Mouse (Mus musculus) right cerebral cortex, postnatal 14 days (tissue): ENCODE data around the gene Gga3.
A peak's percentile ranks its signal among the peaks of the same experiment; 100 is the strongest.
"Not testable (repeated sequence)": the region's sequence is repeated elsewhere in the genome, so short reads cannot be mapped to it uniquely, and the experiment has no call there.

Source experiments
- DNase-seq: peaks from one replicate; pipeline ENCODE4 v3.0.0; 2022

Gga3 gene

GRCm38 (mm10) chr11:115603476-115604303, at the start of gene Gga3, which contains the start of gene Mrps7:
TSS of gene Gga3 (minus strand) at chr11:115604051.
TSS of gene Mrps7 (plus strand) at chr11:115603925.
- DNase-seq = peak; percentile 90

- DNase-seq = no peak
Observed at GRCm38 (mm10) chr11:115653194-115653593, 49.3 kb upstream of the Gga3 start.

- no peak for DNase-seq
Observed at GRCm38 (mm10) chr11:115651680-115652079, 47.8 kb upstream of the Gga3 start.

- DNase-seq = peak; percentile 33
Observed at GRCm38 (mm10) chr11:115649706-115650105, 45.9 kb upstream of the Gga3 start.

- peak; percentile 42 for DNase-seq
Observed at GRCm38 (mm10) chr11:115647459-115647858, 43.6 kb upstream of the Gga3 start.

GRCm38 (mm10) chr11:115646439-115646838, 42.6 kb upstream of the Gga3 start:
- DNase-seq = no peak

GRCm38 (mm10) chr11:115645498-115645897, 41.6 kb upstream of the Gga3 start:
- DNase-seq = not testable (repeated sequence)

- DNase-seq = no peak
Observed at GRCm38 (mm10) chr11:115644308-115644707, 40.5 kb upstream of the Gga3 start.

GRCm38 (mm10) chr11:115643265-115643664, 39.4 kb upstream of the Gga3 start:
- no peak for DNase-seq

GRCm38 (mm10) chr11:115642705-115643104, 38.9 kb upstream of the Gga3 start:
- DNase-seq = no peak

GRCm38 (mm10) chr11:115641664-115642036, 37.8 kb upstream of the Gga3 start:
- DNase-seq = no peak

GRCm38 (mm10) chr11:115640978-115641663, 37.3 kb upstream of the Gga3 start:
- no peak for DNase-seq

GRCm38 (mm10) chr11:115640311-115640828, 36.5 kb upstream of the Gga3 start:
- no peak for DNase-seq

GRCm38 (mm10) chr11:115639540-115639939, 35.7 kb upstream of the Gga3 start:
- no peak for DNase-seq

- DNase-seq = no peak
Observed at GRCm38 (mm10) chr11:115638498-115639409, 34.9 kb upstream of the Gga3 start.

- DNase-seq = no peak
Observed at GRCm38 (mm10) chr11:115636960-115637359, 33.1 kb upstream of the Gga3 start.

- no peak for DNase-seq
Observed at GRCm38 (mm10) chr11:115635484-115635883, 31.6 kb upstream of the Gga3 start.

- no peak for DNase-seq
Observed at GRCm38 (mm10) chr11:115635041-115635440, 31.2 kb upstream of the Gga3 start.

- no peak for DNase-seq
Observed at GRCm38 (mm10) chr11:115634109-115634508, 30.3 kb upstream of the Gga3 start.

GRCm38 (mm10) chr11:115632862-115633261, 29.0 kb upstream of the Gga3 start:
- DNase-seq = no peak

GRCm38 (mm10) chr11:115632247-115632646, 28.4 kb upstream of the Gga3 start:
- DNase-seq = no peak

- no peak for DNase-seq
Observed at GRCm38 (mm10) chr11:115631505-115631890, 27.6 kb upstream of the Gga3 start.
